Mouse (Mus musculus): ENCODE results near the gene Banp. TPM values are rescaled to one million over a fixed set of nuclear protein-coding genes. Genes with fewer than 3 reads are reported as not detected.

Banp gene
- total and polyA plus RNA-seq, 3 experiments: 14.9 to 34.2 (median 25.7) TPM

- no peak for DNase-seq (ENCODE audit: extremely low read depth)
- dilution Hi-C loops (cut with MboI; ENCODE audit: extremely low pct_ligation_motif_present, extremely low pct_unique_long_range_greater_than_20kb, low sequenced_read_pairs) (no loop called here), in situ Hi-C loops (cut with MboI; ENCODE audit: low pct_ligation_motif_present, low pct_unique_long_range_greater_than_20kb, low sequenced_read_pairs) (no loop called here)
- H3K9me3 ChIP-seq (replicated peaks; ENCODE audit: low read length): peaks cover 3% of the 10 kb centered on the region
- H3K4me1 ChIP-seq (ENCODE audit: control insufficient read depth in 1 of 2, insufficient read depth in 2 of 2): peaks cover 38 to 61% of the 10 kb centered on the region in 2 experiments
- H3K4me2 ChIP-seq (ENCODE audit: insufficient read depth, low read depth, poor library complexity, severe bottlenecking): peak overlapping the region; percentile 18; the same call in 1 of the 2 replicates
- H3K36me3 ChIP-seq (replicated peaks in 1 of 2; ENCODE audit: control insufficient read depth in 1 of 2, insufficient read depth in 1 of 2, low read length in 1 of 2): peaks cover 6 to 11% of the 10 kb centered on the region in 2 experiments
- no peak overlapping the region for H3K4me3 ChIP-seq (replicated peaks in 1 of 3; ENCODE audit: low read depth in 2 of 3, low read length in 2 of 3, poor library complexity in 1 of 3)
- H3K27me3 ChIP-seq (replicated peaks): no peaks in the 10 kb centered on the region
- H3K79me2 ChIP-seq (replicated peaks; ENCODE audit: control insufficient read depth, extremely low read depth, insufficient read depth, poor library complexity, severe bottlenecking): peaks cover 20% of the 10 kb centered on the region
- H3K9ac ChIP-seq (ENCODE audit: insufficient read depth, low read depth): peak overlapping the region; percentile 24; the same call in 1 of the 2 replicates
- TF ChIP-seq SMC3 (IDR thresholded peaks at IDR 0.05; ENCODE audit: low read depth, low read length) (no peak), UBTF (IDR thresholded peaks at IDR 0.05; ENCODE audit: low read depth, low read length) (no peak), GABPA (IDR thresholded peaks at IDR 0.05; ENCODE audit: insufficient replicate concordance, low read depth, low read length) (no peak), JUN (IDR thresholded peaks at IDR 0.05; ENCODE audit: insufficient read depth, low read depth, low read length) (no peak), RAD21 (IDR thresholded peaks at IDR 0.05; ENCODE audit: low read depth, low read length) (no peak), TCF12 (IDR thresholded peaks at IDR 0.05; ENCODE audit: low read depth, low read length) (no peak), ZKSCAN1 (IDR thresholded peaks at IDR 0.05; ENCODE audit: borderline replicate concordance, low read depth, low read length) (no peak), JUND (conservative IDR thresholded peaks at IDR 0.05; ENCODE audit: low read depth, low read length) (no peak), ZMIZ1 (IDR thresholded peaks at IDR 0.05; ENCODE audit: low read depth, low read length) (no peak; the same call in 1 of the 2 replicates), USF2 (conservative IDR thresholded peaks at IDR 0.05; ENCODE audit: low read depth, low read length) (no peak), MEF2A (IDR thresholded peaks at IDR 0.05; ENCODE audit: borderline replicate concordance, low read depth, low read length) (no peak), PAX5 (IDR thresholded peaks at IDR 0.05; ENCODE audit: low read length) (no peak), KAT2A (IDR thresholded peaks at IDR 0.05; ENCODE audit: insufficient replicate concordance, low read length) (no peak), EP300 (IDR thresholded peaks at IDR 0.05; ENCODE audit: low read length) (no peak)
- H3K27ac ChIP-seq (ENCODE audit: insufficient read depth, low read depth): peak overlapping the region; percentile 99
These were observed 37.6 kb upstream of the Banp start for GRCm38 (mm10) chr8:121911987-121912386.

GRCm38 (mm10) chr8:121912831-121913230 lies 36.7 kb upstream of the Banp start:
- Histone ChIP-seq H3K9ac (ENCODE audit: insufficient read depth, low read depth) (0 out of 2 replicates have a peak overlapping the region, but pooled peaks have one; percentile 24), H3K27me3 (replicated peaks) (no peaks in the 10 kb centered on the region), H3K9me3 (replicated peaks; ENCODE audit: low read length) (peaks cover 7% of the 10 kb centered on the region), H3K4me1 (ENCODE audit: control insufficient read depth in 1 of 2, insufficient read depth in 2 of 2) (peaks cover 38 to 61% of the 10 kb centered on the region in 2 experiments), H3K27ac (ENCODE audit: insufficient read depth, low read depth) (no peak overlapping the region), H3K4me3 (replicated peaks in 1 of 3; ENCODE audit: low read depth in 2 of 3, low read length in 2 of 3, poor library complexity in 1 of 3) (no peak overlapping the region), H3K36me3 (replicated peaks in 1 of 2; ENCODE audit: control insufficient read depth in 1 of 2, insufficient read depth in 1 of 2, low read length in 1 of 2) (peaks cover 10 to 16% of the 10 kb centered on the region in 2 experiments), H3K4me2 (ENCODE audit: insufficient read depth, low read depth, poor library complexity, severe bottlenecking) (no peak overlapping the region), H3K79me2 (replicated peaks; ENCODE audit: control insufficient read depth, extremely low read depth, insufficient read depth, poor library complexity, severe bottlenecking) (peaks cover 15% of the 10 kb centered on the region)
- dilution Hi-C loops (cut with MboI; ENCODE audit: extremely low pct_ligation_motif_present, extremely low pct_unique_long_range_greater_than_20kb, low sequenced_read_pairs): no loop called here
- no peak for TF ChIP-seq MYC (IDR thresholded peaks at IDR 0.05; ENCODE audit: low read depth, low read length)
- no peak for TF ChIP-seq TCF12 (IDR thresholded peaks at IDR 0.05; ENCODE audit: low read depth, low read length)
- no peak for TF ChIP-seq POLR2A (IDR thresholded peaks at IDR 0.05; ENCODE audit: low read depth, low read length)
- TF ChIP-seq ELF1 (IDR thresholded peaks at IDR 0.05; ENCODE audit: low read depth, low read length): no peak
- no peak for TF ChIP-seq MAFK (IDR thresholded peaks at IDR 0.05; ENCODE audit: insufficient replicate concordance, low read length)
- TF ChIP-seq MEF2A (IDR thresholded peaks at IDR 0.05; ENCODE audit: borderline replicate concordance, low read depth, low read length): no peak
- no peak for TF ChIP-seq MAZ (IDR thresholded peaks at IDR 0.05; ENCODE audit: low read depth, low read length)
- no peak for TF ChIP-seq KAT2A (IDR thresholded peaks at IDR 0.05; ENCODE audit: insufficient replicate concordance, low read length)
- TF ChIP-seq ZKSCAN1 (IDR thresholded peaks at IDR 0.05; ENCODE audit: borderline replicate concordance, low read depth, low read length): no peak
- no peak for TF ChIP-seq ETS1 (conservative IDR thresholded peaks at IDR 0.05; ENCODE audit: low read depth, low read length)
- TF ChIP-seq PAX5 (IDR thresholded peaks at IDR 0.05; ENCODE audit: low read length): no peak
- TF ChIP-seq JUN (IDR thresholded peaks at IDR 0.05; ENCODE audit: insufficient read depth, low read depth, low read length): no peak
- TF ChIP-seq JUND (conservative IDR thresholded peaks at IDR 0.05; ENCODE audit: low read depth, low read length): no peak
- TF ChIP-seq CHD2 (IDR thresholded peaks at IDR 0.05; ENCODE audit: low read length): no peak
- TF ChIP-seq USF1 (IDR thresholded peaks at IDR 0.05; ENCODE audit: low read depth, low read length): no peak
- DNase-seq (ENCODE audit: extremely low read depth): no peak
- in situ Hi-C loops (cut with MboI; ENCODE audit: low pct_ligation_motif_present, low pct_unique_long_range_greater_than_20kb, low sequenced_read_pairs): no loop called here
